Mouse (Mus musculus): ENCODE results near the gene Ccdc62.

DNA sequence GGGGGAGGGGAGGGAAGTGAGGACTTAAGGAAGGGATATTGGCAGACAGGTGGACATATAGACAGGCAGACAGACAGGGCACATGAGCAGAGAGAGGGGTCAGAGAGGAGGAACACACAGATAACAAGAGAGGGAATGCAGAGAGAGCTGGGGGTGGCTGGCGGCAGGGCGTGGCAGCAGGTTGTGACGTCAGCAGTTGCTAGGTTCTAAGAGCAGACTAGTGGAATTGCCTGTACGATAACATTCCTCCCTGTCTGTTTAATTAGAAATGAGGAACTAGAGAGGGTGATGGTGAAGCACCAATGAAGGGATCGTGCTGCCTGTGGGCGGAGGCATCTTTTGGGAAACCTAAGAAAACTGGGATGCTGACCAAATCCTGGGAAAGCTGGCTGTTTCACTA is 38.8 kb upstream of the Ccdc62 start:
- TF ChIP-seq POLR2A (IDR thresholded peaks at IDR 0.05; ENCODE audit: extremely low read depth, insufficient read depth, low read length) (no peak), CTCF (IDR thresholded peaks at IDR 0.05; ENCODE audit: extremely low read depth, insufficient read depth, low read length) (no peak)
